Mouse (Mus musculus) CH12.LX (cell line): ENCODE data around the gene Scg5. TPM values are rescaled to one million over a fixed set of nuclear protein-coding genes. Genes with fewer than 3 reads are reported as not detected.

Experiments
- DNase-seq: peaks from one replicate; pipeline ENCODE4 v3.0.0-alpha.2; 2013; ENCODE audit errors: extremely low read depth
- H3K27ac ChIP-seq: 2 replicates; pipeline ENCODE4 v1.5.1; 2012; ENCODE audit warnings: low read depth, mild to moderate bottlenecking, control low read depth, moderate library complexity; ENCODE audit not compliant: insufficient read depth
- H3K27me3 ChIP-seq: replicated peaks from 2 replicates; pipeline ENCODE3; 2012; ENCODE audit warnings: inconsistent platforms
- H3K36me3 ChIP-seq, 2 experiments: replicated peaks in 1 of 2; 2 replicates each; pipeline versions ENCODE3 to v1.6.1; 2012; ENCODE audit warnings: inconsistent platforms in 1 of 2, low read length in 1 of 2, mild to moderate bottlenecking in 1 of 2, mixed read lengths in 1 of 2, moderate library complexity in 1 of 2; ENCODE audit not compliant: control insufficient read depth in 1 of 2, insufficient read depth in 1 of 2
- H3K4me1 ChIP-seq, 2 experiments: 2 replicates each; pipeline ENCODE4 v1.6.1; 2012; ENCODE audit warnings: inconsistent platforms in 1 of 2, moderate library complexity in 1 of 2; ENCODE audit not compliant: insufficient read depth in 2 of 2, control insufficient read depth in 1 of 2
- H3K4me2 ChIP-seq: 2 replicates; pipeline ENCODE4 v1.6.1; 2012; ENCODE audit warnings: low read depth, mild to moderate bottlenecking, control low read depth; ENCODE audit not compliant: poor library complexity, insufficient read depth, severe bottlenecking
- H3K4me3 ChIP-seq, 3 experiments: fragments of 150-350 bp in 1 of 3; sonication (generic) in 1 of 3; replicated peaks in 1 of 3; 2 replicates each; pipeline versions ENCODE3 to v1.5.1; 2011 to 2012; ENCODE audit warnings: low read depth in 2 of 3, low read length in 2 of 3, mild to moderate bottlenecking in 2 of 3, moderate library complexity in 2 of 3, control low read depth in 1 of 3, improper control_type of control experiment in 1 of 3, inconsistent platforms in 1 of 3, mixed read lengths in 1 of 3; ENCODE audit not compliant: poor library complexity in 1 of 3
- H3K79me2 ChIP-seq: replicated peaks from 2 replicates; pipeline ENCODE4 v1.6.1; 2012; ENCODE audit warnings: mild to moderate bottlenecking, moderate library complexity; ENCODE audit not compliant: control insufficient read depth, poor library complexity, insufficient read depth, severe bottlenecking; ENCODE audit errors: extremely low read depth
- H3K9ac ChIP-seq: 2 replicates; pipeline ENCODE4 v1.6.1; 2012; ENCODE audit warnings: low read depth, mild to moderate bottlenecking, control low read depth, moderate library complexity; ENCODE audit not compliant: insufficient read depth
- H3K9me3 ChIP-seq: replicated peaks from 2 replicates; pipeline ENCODE3; 2012; ENCODE audit warnings: low read length, inconsistent platforms, mixed read lengths
- CHD1 ChIP-seq: IDR thresholded peaks from 2 replicates; pipeline ENCODE4 v1.6.1; 2012; ENCODE audit warnings: low read depth, low read length, improper control_type of control experiment, inconsistent platforms
- E2F4 ChIP-seq: IDR thresholded peaks from 2 replicates; pipeline ENCODE4 v1.6.1; 2011; ENCODE audit warnings: low read depth, low read length, improper control_type of control experiment; ENCODE audit not compliant: insufficient replicate concordance
- ELF1 ChIP-seq: IDR thresholded peaks from 2 replicates; pipeline ENCODE4 v1.6.1; 2014; ENCODE audit warnings: low read depth, mild to moderate bottlenecking, inconsistent platforms, low read length, improper control_type of control experiment
- EP300 ChIP-seq: IDR thresholded peaks from 2 replicates; pipeline ENCODE4 v1.6.1; 2011; ENCODE audit warnings: low read length, improper control_type of control experiment
- GABPA ChIP-seq: IDR thresholded peaks from 2 replicates; pipeline ENCODE4 v1.6.1; 2012; ENCODE audit warnings: low read depth, low read length, improper control_type of control experiment, inconsistent platforms; ENCODE audit not compliant: insufficient replicate concordance
- HCFC1 ChIP-seq: IDR thresholded peaks from 2 replicates; pipeline ENCODE4 v1.6.1; 2012; ENCODE audit warnings: low read depth, mild to moderate bottlenecking, inconsistent platforms, low read length, improper control_type of control experiment
- JUN ChIP-seq: IDR thresholded peaks from 2 replicates; pipeline ENCODE4 v1.6.1; 2011; ENCODE audit warnings: low read depth, mild to moderate bottlenecking, low read length, improper control_type of control experiment, moderate library complexity; ENCODE audit not compliant: insufficient read depth
- MEF2A ChIP-seq: IDR thresholded peaks from 2 replicates; pipeline ENCODE4 v1.6.1; 2014; ENCODE audit warnings: low read depth, mild to moderate bottlenecking, inconsistent platforms, low read length, improper control_type of control experiment, borderline replicate concordance
- MYC ChIP-seq: IDR thresholded peaks from 2 replicates; pipeline ENCODE4 v1.6.1; 2011; ENCODE audit warnings: low read depth, mild to moderate bottlenecking, improper control_type of control experiment, low read length
- POLR2A ChIP-seq: IDR thresholded peaks from 2 replicates; pipeline ENCODE4 v1.6.1; 2011; ENCODE audit warnings: low read depth, mild to moderate bottlenecking, improper control_type of control experiment, low read length
- POLR2AphosphoS2 ChIP-seq: IDR thresholded peaks from 2 replicates; pipeline ENCODE4 v1.6.1; 2011; ENCODE audit warnings: low read depth, low read length, improper control_type of control experiment
- SIN3A ChIP-seq: IDR thresholded peaks from 2 replicates; pipeline ENCODE4 v1.6.1; 2012; ENCODE audit warnings: low read length, improper control_type of control experiment, inconsistent platforms
- SMC3 ChIP-seq: IDR thresholded peaks from 2 replicates; pipeline ENCODE4 v1.6.1; 2011; ENCODE audit warnings: low read depth, low read length, improper control_type of control experiment
- TBP ChIP-seq: conservative IDR thresholded peaks from 2 replicates; pipeline ENCODE4 v1.6.1; 2011; ENCODE audit warnings: low read depth, low read length, improper control_type of control experiment
- USF1 ChIP-seq: IDR thresholded peaks from 2 replicates; pipeline ENCODE4 v1.6.1; 2014; ENCODE audit warnings: low read depth, mild to moderate bottlenecking, inconsistent platforms, low read length, improper control_type of control experiment
- USF2 ChIP-seq: conservative IDR thresholded peaks from 2 replicates; pipeline ENCODE4 v1.6.1; 2011; ENCODE audit warnings: low read depth, low read length, improper control_type of control experiment
- ZC3H11A ChIP-seq: IDR thresholded peaks from 2 replicates; pipeline ENCODE4 v1.6.1; 2012; ENCODE audit warnings: low read depth, mild to moderate bottlenecking, inconsistent platforms, low read length, improper control_type of control experiment
- dilution Hi-C: fragments of 300-500 bp; cut with MboI; formaldehyde crosslinking; loops from 2 replicates; pipeline ENCODE4 v1.14.3; 2020; ENCODE audit warnings: low sequenced_read_pairs; ENCODE audit not compliant: extremely low pct_unique_long_range_greater_than_20kb, extremely low pct_ligation_motif_present
- in situ Hi-C: fragments of 300-500 bp; cut with MboI; formaldehyde crosslinking; loops from 3 replicates; pipeline ENCODE4 v1.14.3; 2019; ENCODE audit warnings: low sequenced_read_pairs, low pct_ligation_motif_present, low pct_unique_long_range_greater_than_20kb, mixed read lengths
- polyA plus RNA-seq: library from polyadenylated mRNA; unstranded; fragments of >175 nt; gene quantifications from 2 replicates; pipeline ENCODE4 v1.2.1, GENCODE M21; 2012; ENCODE audit warnings: low read depth; ENCODE audit not compliant: insufficient read length
- total RNA-seq, 2 experiments: library from RNA; depleted of rRNA; stranded (reverse); fragments of 300-350 nt in 1 of 2; fragments of >200 nt in 1 of 2; gene quantifications; 2 replicates each; pipeline ENCODE4 v1.2.3; 2012 to 2014

The Scg5 gene
- total and polyA plus RNA-seq, 3 experiments, result not detected

- H3K79me2 ChIP-seq, result no peaks in the 10 kb centered on the region
- no peak for TF ChIP-seq SMC3
- TF ChIP-seq POLR2AphosphoS2, result no peak
- no peak for TF ChIP-seq GABPA
- TF ChIP-seq HCFC1, result no peak
- no peak for TF ChIP-seq ELF1
- TF ChIP-seq CHD1, result no peak
- no peak for TF ChIP-seq MEF2A
- TF ChIP-seq SIN3A, result no peak
- no peak for TF ChIP-seq USF2
- TF ChIP-seq MYC, result no peak
- no peak for TF ChIP-seq POLR2A
- TF ChIP-seq, all 38 proteins: peak for 0
- Histone ChIP-seq H3K36me3 (no peaks in the 10 kb centered on the region), H3K4me2 (no peak overlapping the region), H3K4me1 (no peaks in the 10 kb centered on the region), H3K9ac (no peak overlapping the region), H3K27me3 (no peaks in the 10 kb centered on the region), H3K4me3 (no peak overlapping the region), H3K9me3 (no peaks in the 10 kb centered on the region), H3K27ac (no peak overlapping the region)
- in situ Hi-C loops, result no loop called here
- no peak for DNase-seq
- dilution Hi-C loops, result no loop called here
Observed at GRCm38 (mm10) chr2:113757525-113758310, 71.2 kb downstream of the Scg5 start.

- TF ChIP-seq E2F4 (no peak), ELF1 (no peak), HCFC1 (no peak), USF1 (no peak), TBP (no peak), JUN (no peak), ZC3H11A (no peak), EP300 (no peak)
- TF ChIP-seq, all 38 proteins: peak for 0
- Histone ChIP-seq H3K79me2 (no peaks in the 10 kb centered on the region), H3K27me3 (no peaks in the 10 kb centered on the region), H3K4me3 (no peak overlapping the region), H3K36me3 (no peaks in the 10 kb centered on the region), H3K27ac (no peak overlapping the region), H3K4me2 (no peak overlapping the region), H3K4me1 (no peaks in the 10 kb centered on the region), H3K9me3 (no peaks in the 10 kb centered on the region), H3K9ac (no peak overlapping the region)
- in situ Hi-C loops, result no loop called here
- dilution Hi-C loops, result no loop called here
- no peak for DNase-seq
Observed at GRCm38 (mm10) chr2:113756924-113757524, 71.9 kb downstream of the Scg5 start.
